Mouse (Mus musculus) liver, embryonic 14.5 days (tissue): ENCODE measurements around the gene Itga1.

Experiments
- CTCF ChIP-seq: IDR thresholded peaks from 2 replicates; pipeline ENCODE4 v1.5.1; 2016; ENCODE audit warnings: antibody characterized with exemption, low read depth, control low read depth
- EP300 ChIP-seq: IDR thresholded peaks from 2 replicates; pipeline ENCODE4 v1.6.1; 2016; ENCODE audit warnings: antibody characterized with exemption, low read depth

DNA sequence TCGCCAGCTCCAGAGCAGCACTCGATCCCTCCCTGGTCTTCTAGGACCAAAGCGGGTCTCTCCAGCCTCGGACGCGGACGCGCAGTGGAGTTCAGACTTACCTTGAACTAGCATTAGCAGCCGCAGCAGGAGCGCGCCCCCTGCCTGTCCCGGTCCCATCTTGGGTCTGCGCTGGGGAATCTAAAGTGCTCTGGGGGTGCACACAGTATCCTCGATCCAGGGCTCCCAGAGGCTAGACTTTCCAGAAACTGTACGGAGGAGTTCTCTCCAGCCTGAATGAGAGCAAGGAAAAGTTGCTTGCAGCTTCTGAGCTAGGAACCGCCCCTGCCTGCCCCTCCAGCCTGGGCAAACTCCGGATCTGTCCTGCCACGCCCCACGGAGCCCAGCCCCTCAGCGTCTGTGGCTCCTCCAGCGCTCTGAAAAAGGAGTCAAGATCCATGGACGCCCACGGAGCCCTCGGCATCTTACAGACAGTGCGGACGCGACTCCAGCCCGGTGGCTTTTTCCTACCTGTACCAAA lies 169.9 kb downstream of the Itga1 start, which contains the start of gene Itga2:
- TF ChIP-seq CTCF (peak; percentile 59), EP300 (no peak)
